Mouse (Mus musculus) C2C12 (cell line): ENCODE data around the gene Usp6nl.

Source experiments
- CTCF ChIP-seq: IDR thresholded peaks from one replicate; pipeline ENCODE4 v1.5.1; 2011; ENCODE audit not compliant: control insufficient read depth, insufficient read depth, insufficient read length
- MAX ChIP-seq: IDR thresholded peaks from one replicate; pipeline ENCODE4 v1.6.1; 2011; ENCODE audit warnings: mild to moderate bottlenecking, control low read depth
- MYOD1 ChIP-seq: IDR thresholded peaks from one replicate; pipeline ENCODE4 v1.6.1; 2011; ENCODE audit warnings: low read depth; ENCODE audit not compliant: control insufficient read depth, insufficient read length
- USF1 ChIP-seq: IDR thresholded peaks from one replicate; pipeline ENCODE4 v1.6.1; 2011; ENCODE audit warnings: low read depth, mild to moderate bottlenecking, control low read depth, moderate library complexity

GRCm38 (mm10) chr2:6384407-6385146 lies 62.1 kb downstream of the Usp6nl start:
- TF ChIP-seq USF1 (no peak), CTCF (no peak), MYOD1 (no peak), MAX (no peak)
